Mouse (Mus musculus) cortical plate, adult 2 months (tissue): ENCODE measurements at regions not wholly inside any gene's neighbourhood (a gene's known extent, or its start where the extent isn't known, plus 50 kb on each side); places are given as distances from the start of the nearest gene placed in this dataset.

Experiments
- CTCF ChIP-seq: fragments of 200-500 bp; IDR thresholded peaks from 2 replicates; pipeline ENCODE4 v1.5.1; 2011; ENCODE audit warnings: mild to moderate bottlenecking, control low read depth, low read length; ENCODE audit not compliant: insufficient read depth; ENCODE audit errors: extremely low read depth
- POLR2A ChIP-seq: fragments of 200-500 bp; IDR thresholded peaks from 2 replicates; pipeline ENCODE4 v1.6.1; 2011; ENCODE audit warnings: mild to moderate bottlenecking, low read length, control low read depth; ENCODE audit not compliant: insufficient read depth; ENCODE audit errors: extremely low read depth

- TF ChIP-seq POLR2A (no peak), CTCF (no peak)
Observed at GRCm38 (mm10) chr14:9245266-9245665, 579.2 kb upstream of the 4930452B06Rik start.
